Mouse (Mus musculus) liver, postnatal 0 days (tissue): ENCODE results near the gene Popdc2. TPM values are rescaled to one million over a fixed set of nuclear protein-coding genes. Genes with fewer than 3 reads are reported as not detected.

Source experiments
- ATAC-seq: fragments of 200-750 bp; cut with Nextera tagmentation; 2 replicates; pipeline ENCODE4 v1.8.0; 2017; ENCODE audit warnings: mild to moderate bottlenecking, moderate library complexity
- DNase-seq: peaks from one replicate; pipeline ENCODE4 v3.0.0-alpha.2; 2016
- H3K27ac ChIP-seq: fragments of 300-500 bp; sonication (generic); 2 replicates; pipeline ENCODE4 v1.5.1; 2014; ENCODE audit warnings: antibody characterized with exemption, moderate library complexity, mild to moderate bottlenecking, low read depth
- H3K27me3 ChIP-seq: fragments of 300-500 bp; sonication (generic); 2 replicates; pipeline ENCODE4 v1.6.1; 2014; ENCODE audit warnings: low read length, control low read depth, mixed read lengths; ENCODE audit not compliant: insufficient read depth
- H3K36me3 ChIP-seq: fragments of 300-500 bp; sonication (generic); replicated peaks from 2 replicates; pipeline ENCODE4 v1.6.1; 2014; ENCODE audit warnings: mild to moderate bottlenecking, control low read depth, low read length, moderate library complexity, mixed read lengths; ENCODE audit not compliant: insufficient read depth
- H3K4me1 ChIP-seq: fragments of 300-500 bp; sonication (generic); 2 replicates; pipeline ENCODE4 v1.6.1; 2014; ENCODE audit warnings: antibody characterized with exemption, mild to moderate bottlenecking, control low read depth; ENCODE audit not compliant: insufficient read depth
- H3K4me2 ChIP-seq: fragments of 300-500 bp; sonication (generic); 2 replicates; pipeline ENCODE4 v1.6.1; 2014; ENCODE audit warnings: low read depth, mild to moderate bottlenecking, low read length, moderate library complexity, mixed read lengths
- H3K4me3 ChIP-seq: fragments of 300-500 bp; sonication (generic); 2 replicates; pipeline ENCODE4 v1.5.1; 2014; ENCODE audit warnings: low read depth, low read length
- H3K9ac ChIP-seq: fragments of 300-500 bp; sonication (generic); replicated peaks from 2 replicates; pipeline ENCODE4 v1.6.1; 2014; ENCODE audit warnings: mild to moderate bottlenecking, moderate library complexity
- H3K9me3 ChIP-seq: fragments of 300-500 bp; sonication (generic); 2 replicates; pipeline ENCODE4 v1.6.1; 2016; ENCODE audit warnings: mild to moderate bottlenecking, control low read depth, low read length, mixed read lengths
- CTCF ChIP-seq: sonication (generic); IDR thresholded peaks from 2 replicates; pipeline ENCODE4 v1.5.1; 2016; ENCODE audit warnings: antibody characterized with exemption, low read depth
- EP300 ChIP-seq: IDR thresholded peaks from 2 replicates; pipeline ENCODE4 v1.6.1; 2016; ENCODE audit warnings: antibody characterized with exemption, low read depth, mild to moderate bottlenecking
- WGBS: fragments of 180-500 bp; shearing (Covaris S2); extraction: QIAGEN DNeasy Blood & Tissue Kit; methylation state at CpG from one replicate; pipeline ENCODE4 v1.1.7; 2014; ENCODE audit not compliant: insufficient replicate concordance; 5-methylcytosine and 5-hydroxymethylcytosine counted together
- polyA plus RNA-seq: library from polyadenylated mRNA; unstranded; fragments of >200 nt; fragmentation: Nextera tagmentation; extraction: Ambion mirVana; gene quantifications from 2 replicates; pipeline ENCODE4 v1.2.1, GENCODE M21; 2015

Popdc2 gene
- polyA plus RNA-seq, 1 experiment from 2014 or later: 12.6 TPM

- DNase-seq: peak; percentile 11
- no peaks in the 10 kb centered on the region for H3K9me3 ChIP-seq
- no peaks in the 10 kb centered on the region for H3K27me3 ChIP-seq
- H3K9ac ChIP-seq: no peak overlapping the region
- H3K4me2 ChIP-seq: no peak overlapping the region
- H3K36me3 ChIP-seq: peaks cover 40% of the 10 kb centered on the region
- no peak for TF ChIP-seq CTCF
- TF ChIP-seq EP300: no peak
- no peak for ATAC-seq
- WGBS: 85% methylated on average over 7 of the region's 7 CpGs
- peaks cover 10% of the 10 kb centered on the region for H3K4me1 ChIP-seq
- H3K4me3 ChIP-seq: no peak overlapping the region
- no peak overlapping the region; the same call in 1 of the 2 replicates for H3K27ac ChIP-seq
Measured at GRCm38 (mm10) chr16:38352031-38352430, 10.0 kb upstream of the Popdc2 start.

- no peak overlapping the region for H3K27ac ChIP-seq
- H3K4me1 ChIP-seq: peaks cover 10% of the 10 kb centered on the region
- no peak for DNase-seq
- no peaks in the 10 kb centered on the region for H3K9me3 ChIP-seq
- peaks cover 40% of the 10 kb centered on the region for H3K36me3 ChIP-seq
- no peak for ATAC-seq
- TF ChIP-seq CTCF (no peak), EP300 (no peak)
- H3K27me3 ChIP-seq: no peaks in the 10 kb centered on the region
- no peak overlapping the region for H3K4me3 ChIP-seq
- no peak overlapping the region for H3K4me2 ChIP-seq
- no peak overlapping the region for H3K9ac ChIP-seq
Measured at GRCm38 (mm10) chr16:38352851-38353250, 9.2 kb upstream of the Popdc2 start.

DNA sequence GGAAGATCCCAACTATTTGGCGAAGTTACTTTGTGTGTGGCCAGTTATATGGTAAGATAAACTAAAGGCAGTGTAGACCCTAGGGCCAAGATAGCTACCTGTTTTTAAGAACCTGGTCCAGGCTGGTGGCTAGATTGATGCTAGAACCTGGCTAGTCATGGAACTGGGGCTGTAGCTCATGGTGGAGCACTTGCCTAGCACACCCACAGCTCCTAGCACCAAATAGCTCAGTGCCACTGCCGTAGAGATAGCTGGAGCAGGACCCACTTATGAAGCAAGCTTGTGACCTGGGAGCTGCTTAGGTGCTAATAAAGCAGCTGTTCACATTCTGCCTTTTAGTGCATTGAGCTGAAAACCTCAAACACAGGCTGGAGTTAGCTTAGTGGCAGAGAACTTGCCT is 8.4 kb upstream of the Popdc2 start:
- TF ChIP-seq CTCF (no peak), EP300 (no peak)
- H3K4me1 ChIP-seq: 0 out of 2 replicates have a peak, but pooled peaks cover 5% of the 10 kb centered on the region
- no peak overlapping the region for H3K27ac ChIP-seq

GRCm38 (mm10) chr16:38354185-38354913 is 7.7 kb upstream of the Popdc2 start:
- TF ChIP-seq CTCF: no peak
- TF ChIP-seq EP300: no peak
- DNase-seq (no peak), ATAC-seq (no peak)
- Histone ChIP-seq H3K9me3 (no peaks in the 10 kb centered on the region), H3K36me3 (peaks cover 38% of the 10 kb centered on the region), H3K27ac (no peak overlapping the region), H3K4me3 (no peak overlapping the region), H3K4me1 (0 out of 2 replicates have a peak, but pooled peaks cover 5% of the 10 kb centered on the region), H3K9ac (no peak overlapping the region), H3K4me2 (no peak overlapping the region), H3K27me3 (no peaks in the 10 kb centered on the region)
- whole genome bisulfite sequencing: 51% methylated on average over 5 of the region's 5 CpGs

More for the DNA sequence above, 8.4 kb upstream of the Popdc2 start:
- 71% methylated on average over 2 of the region's 2 CpGs for WGBS
- no peak for ATAC-seq
- no peaks in the 10 kb centered on the region for H3K27me3 ChIP-seq
- H3K4me3 ChIP-seq: no peak overlapping the region
- H3K9ac ChIP-seq: no peak overlapping the region
- H3K36me3 ChIP-seq: peaks cover 40% of the 10 kb centered on the region
- H3K9me3 ChIP-seq: no peaks in the 10 kb centered on the region
- H3K4me2 ChIP-seq: no peak overlapping the region
- no peak for DNase-seq

GRCm38 (mm10) chr16:38358256-38358812 is 3.7 kb upstream of the Popdc2 start:
- TF ChIP-seq CTCF (no peak), EP300 (no peak)
- no peak for ATAC-seq
- no peaks in the 10 kb centered on the region for H3K9me3 ChIP-seq
- no peaks in the 10 kb centered on the region for H3K27me3 ChIP-seq
- no peak overlapping the region for H3K27ac ChIP-seq
- WGBS: 78% methylated on average over 6 of the region's 6 CpGs
- peaks cover 8% of the 10 kb centered on the region; the same call in 1 of the 2 replicates for H3K4me1 ChIP-seq
- H3K4me2 ChIP-seq: no peak overlapping the region
- no peak overlapping the region for H3K4me3 ChIP-seq
- DNase-seq: no peak
- H3K36me3 ChIP-seq: peaks cover 3% of the 10 kb centered on the region; the same call in 1 of the 2 replicates
- H3K9ac ChIP-seq: no peak overlapping the region

DNA sequence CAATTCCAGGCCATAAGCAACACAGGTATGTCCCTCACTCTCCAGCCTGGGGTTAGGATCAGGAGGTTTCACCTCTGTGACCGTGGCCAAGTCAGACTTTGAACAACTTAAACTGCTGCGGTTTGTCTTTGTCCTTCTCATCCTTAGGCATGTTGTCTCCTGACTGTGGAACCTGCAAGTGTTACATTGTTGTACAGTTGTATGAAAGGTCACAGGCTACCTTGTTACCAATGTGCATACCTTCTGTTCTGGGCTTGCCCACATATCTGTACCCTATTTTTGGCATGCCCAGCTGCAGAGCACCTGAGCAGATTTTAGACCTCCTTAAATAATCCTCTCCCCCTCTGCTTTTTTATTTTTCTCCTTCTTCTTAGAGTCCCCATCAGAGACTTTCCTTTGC is 2.8 kb upstream of the Popdc2 start:
- Histone ChIP-seq H3K4me3 (no peak overlapping the region), H3K4me1 (peaks cover 8% of the 10 kb centered on the region; the same call in 1 of the 2 replicates), H3K9ac (no peak overlapping the region), H3K27me3 (no peaks in the 10 kb centered on the region), H3K9me3 (no peaks in the 10 kb centered on the region), H3K4me2 (no peak overlapping the region), H3K36me3 (peaks cover 3% of the 10 kb centered on the region; the same call in 1 of the 2 replicates), H3K27ac (no peak overlapping the region)
- DNase-seq (no peak), ATAC-seq (no peak)
- TF ChIP-seq CTCF: no peak
- TF ChIP-seq EP300: no peak
- 86% methylated on average over 2 of the region's 2 CpGs for WGBS
